Mouse (Mus musculus) liver, embryonic 14.5 days (tissue): Measurements from ENCODE around the gene Arid1b. TPM values are rescaled to one million over a fixed set of nuclear protein-coding genes. Genes with fewer than 3 reads are reported as not detected.
A peak's percentile ranks its signal among the peaks of the same experiment; 100 is the strongest.

Experiments used
- ATAC-seq: fragments of 200-750 bp; cut with Nextera tagmentation; 2 replicates; pipeline ENCODE4 v1.8.0; 2017; ENCODE audit warnings: moderate number of reproducible peaks, mild to moderate bottlenecking, moderate library complexity; ENCODE audit not compliant: insufficient read depth
- DNase-seq, 3 experiments: peaks; one replicate each; pipeline ENCODE4 v3.0.0-alpha.2; 2012 to 2013; ENCODE audit warnings: low read depth in 3 of 3, low spot score in 3 of 3
- H3K27ac ChIP-seq: fragments of 300-500 bp; sonication (generic); 2 replicates; pipeline ENCODE4 v1.5.1; 2014; ENCODE audit warnings: moderate library complexity, mild to moderate bottlenecking, control low read depth, inconsistent platforms
- H3K27me3 ChIP-seq: fragments of 300-500 bp; sonication (generic); 2 replicates; pipeline ENCODE4 v1.6.1; 2014; ENCODE audit warnings: mild to moderate bottlenecking, low read length, moderate library complexity; ENCODE audit not compliant: control insufficient read depth, insufficient read depth
- H3K36me3 ChIP-seq: fragments of 300-500 bp; sonication (generic); replicated peaks from 2 replicates; pipeline ENCODE4 v1.6.1; 2014; ENCODE audit warnings: low read depth; ENCODE audit not compliant: control insufficient read depth, insufficient read depth
- H3K4me1 ChIP-seq, 2 experiments: fragments of 200-500 bp in 1 of 2; fragments of 300-500 bp in 1 of 2; sonication (generic) in 1 of 2; replicated peaks; 2 replicates each; pipeline ENCODE4 v1.6.1; 2012 to 2014; ENCODE audit warnings: antibody characterized with exemption in 1 of 2, inconsistent platforms in 1 of 2, low read length in 1 of 2; ENCODE audit not compliant: control insufficient read depth in 2 of 2, insufficient read depth in 2 of 2
- H3K4me2 ChIP-seq: fragments of 300-500 bp; sonication (generic); 2 replicates; pipeline ENCODE4 v1.6.1; 2014; ENCODE audit warnings: low read depth, mild to moderate bottlenecking, control low read depth, moderate library complexity
- H3K4me3 ChIP-seq, 2 experiments: fragments of 200-500 bp in 1 of 2; fragments of 300-500 bp in 1 of 2; sonication (generic) in 1 of 2; 2 replicates each; pipeline ENCODE4 v1.5.1; 2012 to 2014; ENCODE audit warnings: low read depth in 2 of 2, low read length in 2 of 2, mild to moderate bottlenecking in 2 of 2, control low read depth in 1 of 2, inconsistent platforms in 1 of 2, moderate library complexity in 1 of 2; ENCODE audit not compliant: insufficient read depth in 1 of 2
- H3K9ac ChIP-seq: fragments of 300-500 bp; sonication (generic); replicated peaks from 2 replicates; pipeline ENCODE4 v1.6.1; 2014; ENCODE audit warnings: mild to moderate bottlenecking, control low read depth, moderate library complexity
- H3K9me3 ChIP-seq: fragments of 300-500 bp; sonication (generic); 2 replicates; pipeline ENCODE4 v1.6.1; 2016; ENCODE audit warnings: low read length, mixed read lengths; ENCODE audit not compliant: control insufficient read depth
- CTCF ChIP-seq: IDR thresholded peaks from 2 replicates; pipeline ENCODE4 v1.5.1; 2016; ENCODE audit warnings: antibody characterized with exemption, low read depth, control low read depth
- EP300 ChIP-seq: IDR thresholded peaks from 2 replicates; pipeline ENCODE4 v1.6.1; 2016; ENCODE audit warnings: antibody characterized with exemption, low read depth
- WGBS: fragments of 180-500 bp; shearing (Covaris S2); extraction: QIAGEN DNeasy Blood & Tissue Kit; methylation state at CpG from one replicate; pipeline ENCODE4 v1.1.7; 2014; ENCODE audit not compliant: insufficient replicate concordance; 5-methylcytosine and 5-hydroxymethylcytosine counted together
- polyA plus RNA-seq, 2 experiments: library from polyadenylated mRNA; depleted of rRNA in 1 of 2; stranded (reverse) in 1 of 2; unstranded in 1 of 2; fragments of >200 nt; fragmentation: Nextera tagmentation in 1 of 2; extraction: Ambion mirVana in 1 of 2; gene quantifications; 2 replicates each; pipeline versions ENCODE4 v1.2.1 to v1.2.3; 2012 to 2014

The Arid1b gene
- polyA plus RNA-seq, 2 experiments = 2.6 to 3.1 TPM

DNA sequence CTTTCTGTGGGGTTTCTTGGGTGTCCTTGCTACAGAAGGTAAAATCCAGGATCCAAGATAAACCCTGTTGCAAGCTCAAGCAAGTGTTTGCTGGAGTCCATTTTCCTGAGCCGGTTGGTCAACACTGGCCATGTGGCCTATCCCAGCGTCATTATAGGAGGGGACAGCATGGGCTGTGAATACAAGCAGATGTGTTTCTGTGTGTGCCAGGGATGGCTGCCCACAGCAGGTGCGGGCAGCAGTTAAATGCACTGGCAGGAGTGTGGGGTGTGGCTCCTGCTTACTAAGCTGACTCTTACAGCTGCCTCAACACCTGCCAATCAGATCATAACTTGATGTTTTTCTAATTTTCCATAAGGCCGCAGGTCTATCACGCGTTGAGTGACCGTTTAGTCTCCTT lies 336.5 kb downstream of the Arid1b start:
- DNase-seq = no peak
- no peak for ATAC-seq
- Histone ChIP-seq H3K4me3 (no peak overlapping the region), H3K4me1 (no peaks in the 10 kb centered on the region), H3K27me3 (no peaks in the 10 kb centered on the region), H3K36me3 (peaks cover 2% of the 10 kb centered on the region; the same call in 1 of the 2 replicates), H3K4me2 (no peak overlapping the region), H3K9ac (no peak overlapping the region), H3K27ac (no peak overlapping the region), H3K9me3 (no peaks in the 10 kb centered on the region)
- TF ChIP-seq CTCF (no peak), EP300 (no peak)
- 79% methylated on average over 7 of the region's 7 CpGs for WGBS

DNA sequence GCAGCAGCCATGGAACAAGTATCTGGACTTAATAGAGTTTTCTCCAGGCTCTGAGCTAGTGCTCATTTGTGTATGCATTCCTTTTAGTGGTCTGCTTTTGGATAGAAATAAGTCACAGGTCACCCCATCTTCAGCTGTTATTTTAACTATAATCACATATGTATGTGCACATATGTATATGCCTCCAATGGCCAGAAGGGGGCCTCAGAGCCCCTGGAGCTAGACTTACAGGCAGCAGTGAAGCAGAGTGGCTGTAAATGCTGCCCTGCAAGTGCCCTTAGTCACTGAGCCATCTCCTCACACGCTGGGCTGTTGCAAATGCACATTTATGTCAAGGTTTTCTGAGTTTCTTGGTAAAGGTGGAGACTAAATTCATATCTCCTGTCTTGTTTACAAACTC lies 337.3 kb downstream of the Arid1b start:
- DNase-seq = peak in 1 of 3 experiments; percentile 5
- WGBS = 62% methylated on average over 1 of the region's 1 CpGs
- ATAC-seq = no peak
- Histone ChIP-seq H3K9me3 (no peaks in the 10 kb centered on the region), H3K4me1 (no peaks in the 10 kb centered on the region), H3K4me2 (no peak overlapping the region), H3K27me3 (no peaks in the 10 kb centered on the region), H3K36me3 (peaks cover 2% of the 10 kb centered on the region; the same call in 1 of the 2 replicates), H3K4me3 (no peak overlapping the region), H3K9ac (no peak overlapping the region), H3K27ac (no peak overlapping the region)
- TF ChIP-seq EP300 (no peak), CTCF (peak; percentile 60)

DNA sequence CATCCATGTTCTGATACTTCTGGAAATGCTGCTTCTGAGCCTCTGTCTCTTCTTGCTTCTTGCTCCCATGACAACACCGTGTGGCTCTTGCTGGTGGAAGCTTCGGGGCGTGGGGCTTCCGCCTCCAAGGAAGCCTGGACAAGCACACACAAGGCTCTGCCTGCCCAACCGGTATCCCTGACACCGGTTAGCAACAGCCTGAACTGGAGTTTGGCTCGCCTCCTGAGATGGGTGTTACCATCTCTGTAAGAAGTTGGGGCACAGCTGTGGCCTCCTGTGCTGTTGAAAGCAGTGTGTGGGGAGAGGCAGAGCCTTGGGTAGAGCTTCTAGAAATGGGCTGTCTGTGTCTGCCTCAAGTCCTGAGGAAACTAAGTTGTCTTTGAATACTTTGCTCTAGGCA lies 340.4 kb downstream of the Arid1b start:
- H3K27ac ChIP-seq = no peak overlapping the region
- DNase-seq (no peak), ATAC-seq (no peak)
- no peak overlapping the region for H3K9ac ChIP-seq
- H3K4me3 ChIP-seq = no peak overlapping the region
- no peaks in the 10 kb centered on the region for H3K4me1 ChIP-seq
- no peaks in the 10 kb centered on the region; the same call in 1 of the 2 replicates for H3K36me3 ChIP-seq
- H3K4me2 ChIP-seq = no peak overlapping the region
- WGBS = 89% methylated on average over 7 of the region's 7 CpGs
- TF ChIP-seq EP300 (no peak), CTCF (no peak)
- no peaks in the 10 kb centered on the region for H3K9me3 ChIP-seq
- H3K27me3 ChIP-seq = no peaks in the 10 kb centered on the region

DNA sequence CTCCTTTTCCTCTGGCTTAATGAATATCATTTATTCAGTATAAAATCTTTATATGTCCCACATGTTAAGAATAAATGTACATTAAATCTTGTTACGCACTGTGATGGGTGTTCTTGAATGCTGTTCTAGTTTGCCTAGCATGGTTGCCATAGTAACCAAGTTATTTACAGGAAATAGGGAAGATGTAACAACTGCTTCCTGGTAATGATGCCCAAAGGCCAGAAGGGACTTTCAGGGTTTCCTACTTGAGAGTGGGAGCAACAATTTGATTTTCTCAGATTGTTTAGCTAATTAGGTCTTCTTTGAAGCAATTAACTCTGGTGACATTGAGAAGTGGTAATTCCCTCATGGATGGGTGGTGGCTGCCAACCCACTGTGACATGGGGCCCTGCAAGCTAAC lies 350.3 kb downstream of the Arid1b start:
- H3K36me3 ChIP-seq = no peaks in the 10 kb centered on the region; the same call in 1 of the 2 replicates
- WGBS = 95% methylated on average over 1 of the region's 1 CpGs
- ATAC-seq (no peak), DNase-seq (no peak)
- no peaks in the 10 kb centered on the region for H3K4me1 ChIP-seq
- no peak overlapping the region for H3K4me2 ChIP-seq
- no peak overlapping the region for H3K4me3 ChIP-seq
- H3K27me3 ChIP-seq = no peaks in the 10 kb centered on the region
- no peaks in the 10 kb centered on the region for H3K9me3 ChIP-seq
- no peak overlapping the region for H3K9ac ChIP-seq
- H3K27ac ChIP-seq = no peak overlapping the region
- TF ChIP-seq EP300 (no peak), CTCF (no peak)

DNA sequence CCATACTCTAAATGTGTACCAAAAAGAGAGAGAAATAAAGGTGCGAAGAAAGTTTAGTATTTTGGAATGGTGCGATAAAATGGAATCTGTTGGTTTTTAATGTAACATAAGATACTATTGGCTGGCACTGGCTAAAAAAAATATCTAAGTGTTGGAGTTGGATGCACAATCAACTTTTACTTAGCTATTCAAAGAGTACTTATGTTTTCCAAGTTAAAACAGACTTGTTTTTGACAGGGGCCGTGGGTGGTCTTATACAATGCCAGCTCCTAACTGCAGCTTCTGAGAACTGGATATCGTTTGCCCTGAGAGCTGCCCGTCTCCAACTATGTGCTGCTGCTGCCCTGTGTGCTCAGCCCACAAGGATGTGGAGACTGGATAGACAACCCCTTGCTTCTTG lies 351.7 kb downstream of the Arid1b start:
- WGBS = 82% methylated on average over 5 of the region's 5 CpGs
- Histone ChIP-seq H3K9ac (no peak overlapping the region), H3K9me3 (no peaks in the 10 kb centered on the region)

More for the DNA sequence above, 351.7 kb downstream of the Arid1b start:
- no peak overlapping the region for H3K4me3 ChIP-seq
- ATAC-seq (no peak), DNase-seq (no peak)
- no peak overlapping the region for H3K27ac ChIP-seq
- TF ChIP-seq CTCF (no peak), EP300 (no peak)
- no peaks in the 10 kb centered on the region; the same call in 1 of the 2 replicates for H3K36me3 ChIP-seq
- no peaks in the 10 kb centered on the region for H3K27me3 ChIP-seq
- H3K4me1 ChIP-seq = no peaks in the 10 kb centered on the region
- no peak overlapping the region for H3K4me2 ChIP-seq
